Mouse (Mus musculus) midbrain, embryonic 10.5 days (tissue): Measurements from ENCODE around the gene 9930021J03Rik. TPM values are rescaled to one million over a fixed set of nuclear protein-coding genes. Genes with fewer than 3 reads are reported as not detected.
A peak's percentile ranks its signal among the peaks of the same experiment; 100 is the strongest.

Source experiments
- DNase-seq: peaks from one replicate; pipeline ENCODE4 v3.0.0-alpha.2; 2017; ENCODE audit warnings: low spot score
- H3K27ac ChIP-seq: fragments of 300-500 bp; sonication (generic); replicated peaks from 2 replicates; pipeline ENCODE4 v1.5.1; 2016; ENCODE audit warnings: mild to moderate bottlenecking
- H3K27me3 ChIP-seq: fragments of 300-500 bp; sonication (generic); 2 replicates; pipeline ENCODE4 v1.6.1; 2016; ENCODE audit warnings: low read depth, mild to moderate bottlenecking; ENCODE audit not compliant: poor library complexity, severe bottlenecking
- H3K36me3 ChIP-seq: fragments of 300-500 bp; sonication (generic); 2 replicates; pipeline ENCODE4 v1.6.1; 2016; ENCODE audit warnings: mild to moderate bottlenecking, moderate library complexity
- H3K4me1 ChIP-seq: fragments of 300-500 bp; sonication (generic); 2 replicates; pipeline ENCODE4 v1.6.1; 2016
- H3K4me3 ChIP-seq: fragments of 300-500 bp; sonication (generic); 2 replicates; pipeline ENCODE4 v1.5.1; 2016; ENCODE audit warnings: mild to moderate bottlenecking, moderate library complexity
- H3K9me3 ChIP-seq: fragments of 300-500 bp; sonication (generic); replicated peaks from 2 replicates; pipeline ENCODE4 v1.6.1; 2016; ENCODE audit warnings: mild to moderate bottlenecking
- WGBS: fragments of 180-500 bp; shearing (Covaris S2); methylation state at CpG from one replicate; pipeline ENCODE4 v1.1.7; 2016; 5-methylcytosine and 5-hydroxymethylcytosine counted together
- polyA plus RNA-seq: library from polyadenylated mRNA; unstranded; fragments of >200 nt; fragmentation: Nextera tagmentation; extraction: Ambion mirVana; gene quantifications from 2 replicates; pipeline ENCODE4 v1.2.1, GENCODE M21; 2016

9930021J03Rik gene
- polyA plus RNA-seq, 1 experiment from 2014 or later = 4.0 TPM

DNA sequence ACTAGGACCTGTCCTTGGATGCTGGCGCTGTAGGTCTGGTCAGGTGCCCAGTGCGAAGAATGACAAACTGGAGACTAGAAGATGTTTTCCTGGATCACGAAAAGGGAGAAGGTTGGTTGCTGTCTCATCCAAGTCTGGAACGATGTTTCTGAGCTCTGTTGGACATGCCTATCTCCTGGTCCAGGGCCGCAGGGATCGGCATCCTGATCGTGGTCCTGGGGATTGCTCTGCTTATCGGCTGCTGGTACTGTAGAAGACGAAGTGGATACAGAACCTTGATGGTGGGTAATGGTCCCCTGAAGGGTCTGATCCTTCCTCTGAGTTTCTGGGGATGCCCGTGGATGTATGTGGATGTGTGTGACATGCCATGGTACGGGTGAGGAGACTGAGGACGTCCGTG lies 101.4 kb downstream of the 9930021J03Rik start:
- no peak for DNase-seq
- 92% methylated on average over 13 of the region's 13 CpGs for WGBS
- Histone ChIP-seq H3K27ac (no peak overlapping the region), H3K36me3 (no peaks in the 10 kb centered on the region), H3K9me3 (no peaks in the 10 kb centered on the region), H3K4me1 (peaks cover 18% of the 10 kb centered on the region), H3K27me3 (no peaks in the 10 kb centered on the region), H3K4me3 (no peak overlapping the region)

DNA sequence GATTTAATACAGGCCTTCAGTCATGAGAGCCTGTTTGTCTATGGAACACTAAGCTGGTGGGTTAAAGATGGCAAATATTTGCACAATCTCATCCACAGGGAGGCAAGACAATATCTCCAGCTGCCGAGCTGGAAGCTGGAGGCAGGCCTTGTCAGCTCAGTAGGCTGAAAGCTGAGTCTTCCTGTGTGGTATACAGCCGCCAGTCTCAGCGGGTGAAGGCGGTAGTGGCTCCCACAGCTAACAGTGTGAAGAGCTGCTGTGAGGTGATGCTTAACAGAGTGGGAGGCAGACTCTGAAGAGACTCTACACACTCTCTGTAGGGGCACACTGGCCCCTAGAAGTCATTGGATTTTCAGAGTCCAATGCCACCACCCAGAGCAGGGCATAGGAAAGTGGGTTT lies 104.1 kb downstream of the 9930021J03Rik start:
- Histone ChIP-seq H3K9me3 (no peaks in the 10 kb centered on the region), H3K36me3 (no peaks in the 10 kb centered on the region)
- no peak for DNase-seq

DNA sequence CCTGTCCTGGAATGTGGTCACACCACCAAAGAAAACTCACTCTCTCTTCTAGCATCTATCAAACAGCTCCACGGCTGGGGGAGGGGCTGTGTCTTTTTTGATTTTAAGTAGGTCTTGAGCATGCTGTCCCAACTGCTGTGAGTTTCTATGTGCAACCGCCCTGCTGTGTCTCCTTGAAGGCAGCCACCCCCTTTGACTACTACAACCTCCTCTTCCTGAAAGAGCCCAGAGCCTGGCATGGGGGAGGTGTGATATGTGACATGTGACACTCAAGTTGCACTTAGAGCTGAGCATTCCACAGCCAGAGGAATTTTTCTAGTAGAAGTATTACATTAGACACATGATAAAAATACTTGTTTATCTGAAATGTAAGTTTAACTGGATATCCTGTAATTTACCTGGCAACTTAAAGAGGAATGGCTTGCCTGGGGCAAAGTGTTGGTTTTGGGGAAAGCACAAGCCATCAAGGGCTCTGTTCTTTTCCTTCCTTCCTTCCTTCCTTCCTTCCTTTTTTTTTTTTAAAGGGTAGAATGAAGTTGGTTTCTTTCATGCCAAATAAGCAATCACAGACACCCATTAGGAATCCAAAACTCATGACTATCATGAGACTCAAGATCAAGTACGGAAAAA lies 108.4 kb downstream of the 9930021J03Rik start, which contains the start of gene Mlana:
Gene Mlana (plus strand): TSS at position 580 of the 630 bp plus-strand sequence.
- Histone ChIP-seq H3K9me3 (no peaks in the 10 kb centered on the region), H3K36me3 (no peaks in the 10 kb centered on the region), H3K27me3 (no peaks in the 10 kb centered on the region), H3K4me1 (peaks cover 10% of the 10 kb centered on the region; the same call in 1 of the 2 replicates), H3K4me3 (no peak within 1 kb of the TSS), H3K27ac (no peak within 1 kb of the TSS)
- DNase-seq = no peak
- WGBS = 57% methylated on average over 3 of the region's 3 CpGs

More for the DNA sequence above, 104.1 kb downstream of the 9930021J03Rik start:
- Histone ChIP-seq H3K27ac (peak overlapping the region; percentile 23; the same call in 1 of the 2 replicates), H3K4me1 (peaks cover 20% of the 10 kb centered on the region), H3K4me3 (no peak overlapping the region), H3K27me3 (no peaks in the 10 kb centered on the region)
- 74% methylated on average over 4 of the region's 4 CpGs for WGBS

DNA sequence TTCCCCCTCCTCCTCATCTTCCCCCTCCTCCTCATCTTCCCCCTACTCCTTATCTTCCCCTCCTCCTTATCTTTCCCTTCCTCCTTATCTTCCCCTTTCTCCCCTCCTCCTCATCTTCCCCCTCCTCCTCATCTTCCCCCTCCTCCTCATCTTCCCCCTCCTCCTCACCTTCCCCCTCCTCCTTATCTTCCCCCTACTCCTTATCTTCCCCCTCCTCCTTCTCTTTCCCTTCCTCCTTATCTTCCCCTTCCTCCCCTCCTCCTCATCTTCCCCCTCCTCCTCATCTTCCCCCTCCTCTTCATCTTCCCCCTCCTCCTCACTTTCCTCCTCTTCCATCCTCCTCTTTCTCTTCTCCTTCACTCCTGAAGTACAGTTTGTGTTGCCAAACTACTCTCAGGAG lies 108.9 kb downstream of the 9930021J03Rik start:
- Histone ChIP-seq H3K9me3 (no peaks in the 10 kb centered on the region), H3K4me1 (peaks cover 10% of the 10 kb centered on the region; the same call in 1 of the 2 replicates), H3K36me3 (no peaks in the 10 kb centered on the region), H3K4me3 (no peak overlapping the region), H3K27me3 (no peaks in the 10 kb centered on the region), H3K27ac (no peak overlapping the region)
- DNase-seq = no peak

DNA sequence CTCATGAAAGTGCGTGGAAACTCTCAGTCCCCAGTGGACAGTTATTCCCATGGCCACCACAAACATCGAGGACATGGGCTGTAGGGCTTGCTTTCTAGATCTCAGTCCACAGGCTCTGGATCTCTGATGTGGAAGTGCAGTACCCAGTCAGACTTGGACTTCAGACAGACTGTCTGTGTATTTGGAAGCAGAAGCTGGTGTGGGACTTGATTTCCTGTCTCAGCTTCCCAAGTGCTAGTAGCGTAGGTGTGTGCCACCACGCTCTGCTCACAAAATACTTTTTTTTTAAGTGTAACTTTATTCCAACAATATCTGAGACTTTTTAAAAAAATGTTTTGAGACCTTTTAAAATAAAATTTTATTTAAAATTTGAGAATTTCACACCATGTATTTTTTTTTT lies 109.5 kb downstream of the 9930021J03Rik start:
- H3K36me3 ChIP-seq = no peaks in the 10 kb centered on the region
- DNase-seq = no peak
- no peaks in the 10 kb centered on the region for H3K27me3 ChIP-seq
- peaks cover 5% of the 10 kb centered on the region; the same call in 1 of the 2 replicates for H3K4me1 ChIP-seq
- H3K9me3 ChIP-seq = no peaks in the 10 kb centered on the region
- WGBS = 91% methylated on average over 4 of the region's 4 CpGs
- H3K4me3 ChIP-seq = no peak overlapping the region
- no peak overlapping the region for H3K27ac ChIP-seq

DNA sequence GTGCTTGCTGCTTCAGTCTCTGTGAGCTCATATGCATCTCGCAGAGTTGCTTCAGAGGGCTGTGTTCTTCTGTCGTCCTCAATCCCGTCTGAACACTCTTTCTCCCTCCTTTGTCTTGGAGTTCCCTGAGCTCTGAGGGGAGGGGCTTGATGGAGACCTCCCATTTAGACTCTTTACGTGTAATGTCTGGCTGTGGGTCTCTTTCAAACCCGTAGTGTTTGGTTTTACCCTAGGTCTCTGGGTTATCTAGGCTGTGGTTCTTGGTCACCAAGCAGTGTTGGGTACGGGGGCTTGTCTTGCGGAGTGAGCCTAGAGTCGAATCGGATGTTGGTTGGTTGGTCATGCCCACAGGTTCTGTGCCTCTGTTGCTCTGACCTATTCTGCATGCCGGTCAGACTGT lies 110.7 kb downstream of the 9930021J03Rik start:
- Histone ChIP-seq H3K4me1 (peaks cover 4% of the 10 kb centered on the region; the same call in 1 of the 2 replicates), H3K9me3 (no peaks in the 10 kb centered on the region), H3K36me3 (no peaks in the 10 kb centered on the region), H3K27me3 (no peaks in the 10 kb centered on the region), H3K4me3 (no peak overlapping the region), H3K27ac (no peak overlapping the region)
- DNase-seq = no peak
- WGBS = 90% methylated on average over 10 of the region's 10 CpGs

DNA sequence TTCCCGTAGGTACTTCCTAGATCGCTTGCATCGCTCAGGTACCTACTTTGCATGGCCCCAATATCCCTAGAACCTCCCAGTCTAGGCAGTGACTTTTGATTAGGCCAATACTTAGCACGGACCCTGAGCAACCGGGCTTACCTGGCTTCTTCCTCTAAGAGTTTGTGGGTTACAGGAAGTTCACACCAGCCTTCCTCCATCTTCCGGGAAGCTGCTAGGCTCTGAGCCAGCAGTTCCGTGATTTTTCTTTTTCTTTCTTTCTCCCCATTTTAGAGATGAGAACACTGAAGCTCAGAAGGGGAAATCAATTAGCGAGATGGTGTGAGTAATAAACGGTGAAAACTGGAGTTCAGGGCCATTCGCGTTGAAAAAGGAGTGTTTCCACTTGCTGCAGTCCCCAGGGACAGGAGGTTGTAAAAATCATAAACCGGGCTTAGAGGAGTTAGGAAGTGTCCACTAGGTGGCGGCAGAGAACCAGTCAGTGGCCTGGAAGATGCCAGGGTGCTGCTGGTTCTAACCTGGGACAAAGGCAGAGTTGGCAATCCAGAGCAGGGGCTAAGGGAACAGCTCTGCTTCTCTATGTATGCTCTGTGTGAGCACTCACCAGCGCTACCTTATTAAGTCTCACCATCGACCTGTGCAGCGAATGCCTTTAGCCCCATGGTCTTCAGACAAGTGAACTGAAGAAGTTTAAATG lies 121.8 kb downstream of the 9930021J03Rik start:
- peak; percentile 75 for DNase-seq
- H3K4me3 ChIP-seq = no peak overlapping the region
- no peaks in the 10 kb centered on the region for H3K36me3 ChIP-seq
- 55% methylated on average over 16 of the region's 16 CpGs for WGBS
- no peaks in the 10 kb centered on the region for H3K4me1 ChIP-seq
- no peaks in the 10 kb centered on the region for H3K27me3 ChIP-seq
- H3K9me3 ChIP-seq = peaks cover 14% of the 10 kb centered on the region; the same call in 1 of the 2 replicates
- H3K27ac ChIP-seq = no peak overlapping the region

DNA sequence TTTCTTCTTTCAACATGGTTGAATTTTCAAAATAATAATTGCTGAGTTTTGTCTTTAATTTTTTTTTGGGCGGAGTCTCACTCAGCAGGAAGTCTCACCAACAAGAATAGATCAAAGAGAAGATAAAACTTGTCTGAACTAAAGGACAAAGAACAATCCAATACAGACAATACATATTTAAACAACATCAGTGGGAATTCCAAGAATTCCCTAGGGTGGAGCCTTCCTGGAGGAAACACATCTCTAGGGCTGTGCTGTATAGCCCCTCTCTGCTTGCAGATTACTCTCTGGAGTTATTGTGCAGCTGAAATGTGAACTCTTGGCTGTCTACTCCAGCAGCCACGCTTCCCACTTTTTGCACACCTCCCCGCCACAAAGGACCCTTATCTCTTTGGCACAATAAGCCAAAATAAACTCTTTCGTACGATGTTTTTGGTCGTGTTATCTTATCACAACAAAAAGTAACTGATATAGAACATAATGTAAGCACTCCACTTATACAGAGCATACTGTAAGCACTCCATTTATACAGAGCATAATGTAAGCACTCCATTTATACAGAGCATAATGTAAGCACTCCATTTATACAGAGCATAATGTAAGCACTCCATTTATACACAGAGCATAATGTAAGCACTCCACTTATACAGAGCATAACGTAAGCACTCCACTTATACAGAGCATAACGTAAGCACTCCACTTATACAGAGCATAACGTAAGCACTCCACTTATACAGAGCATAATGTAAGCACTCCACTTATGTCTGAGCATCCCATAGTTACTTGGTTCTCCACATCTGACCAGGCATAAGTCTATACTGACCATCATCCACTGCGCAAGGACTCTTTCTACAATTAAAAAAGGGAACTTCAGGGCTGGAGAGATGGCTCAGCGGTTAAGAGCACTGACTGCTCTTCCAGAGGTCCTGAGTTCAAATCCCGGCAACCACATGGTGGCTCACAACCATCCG lies 125.3 kb downstream of the 9930021J03Rik start:
- Histone ChIP-seq H3K27ac (no peak overlapping the region), H3K4me3 (no peak overlapping the region), H3K4me1 (no peaks in the 10 kb centered on the region), H3K9me3 (peaks cover 10% of the 10 kb centered on the region; the same call in 1 of the 2 replicates), H3K36me3 (no peaks in the 10 kb centered on the region), H3K27me3 (no peaks in the 10 kb centered on the region)
- DNase-seq = no peak
- 89% methylated on average over 13 of the region's 13 CpGs for WGBS

DNA sequence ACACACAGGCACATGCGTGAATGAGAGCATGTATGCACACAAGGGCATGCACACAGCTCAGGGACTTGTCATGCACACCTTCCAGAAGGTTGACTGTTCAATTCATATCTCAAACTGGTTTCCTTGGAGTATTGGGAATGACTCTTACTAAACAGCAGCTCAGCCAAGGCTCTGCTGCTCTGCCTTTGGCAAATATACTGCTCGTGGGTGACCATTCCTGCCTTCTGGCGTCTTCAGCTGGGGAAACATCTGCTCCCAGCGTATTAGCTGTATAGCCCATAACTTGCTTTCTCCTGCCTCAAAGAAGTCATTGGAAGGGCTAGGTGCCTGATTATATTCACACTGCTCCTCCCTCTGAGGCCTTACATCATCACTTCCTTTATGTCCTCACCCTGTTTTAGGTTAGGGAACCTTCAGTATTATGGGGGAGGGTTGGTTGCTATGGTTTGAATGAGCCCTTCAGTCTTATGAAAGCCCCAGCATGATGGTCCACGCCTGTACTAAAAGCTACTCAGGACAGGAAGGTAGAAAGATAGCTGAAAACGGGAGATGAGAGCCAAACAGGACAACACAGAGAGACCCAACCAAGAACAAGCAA lies 127.5 kb downstream of the 9930021J03Rik start:
- no peaks in the 10 kb centered on the region for H3K36me3 ChIP-seq
- no peaks in the 10 kb centered on the region for H3K4me1 ChIP-seq
- WGBS = 87% methylated on average over 6 of the region's 6 CpGs
- H3K9me3 ChIP-seq = no peaks in the 10 kb centered on the region
- H3K27ac ChIP-seq = no peak overlapping the region
- no peak for DNase-seq
- no peak overlapping the region for H3K4me3 ChIP-seq
- no peaks in the 10 kb centered on the region for H3K27me3 ChIP-seq

DNA sequence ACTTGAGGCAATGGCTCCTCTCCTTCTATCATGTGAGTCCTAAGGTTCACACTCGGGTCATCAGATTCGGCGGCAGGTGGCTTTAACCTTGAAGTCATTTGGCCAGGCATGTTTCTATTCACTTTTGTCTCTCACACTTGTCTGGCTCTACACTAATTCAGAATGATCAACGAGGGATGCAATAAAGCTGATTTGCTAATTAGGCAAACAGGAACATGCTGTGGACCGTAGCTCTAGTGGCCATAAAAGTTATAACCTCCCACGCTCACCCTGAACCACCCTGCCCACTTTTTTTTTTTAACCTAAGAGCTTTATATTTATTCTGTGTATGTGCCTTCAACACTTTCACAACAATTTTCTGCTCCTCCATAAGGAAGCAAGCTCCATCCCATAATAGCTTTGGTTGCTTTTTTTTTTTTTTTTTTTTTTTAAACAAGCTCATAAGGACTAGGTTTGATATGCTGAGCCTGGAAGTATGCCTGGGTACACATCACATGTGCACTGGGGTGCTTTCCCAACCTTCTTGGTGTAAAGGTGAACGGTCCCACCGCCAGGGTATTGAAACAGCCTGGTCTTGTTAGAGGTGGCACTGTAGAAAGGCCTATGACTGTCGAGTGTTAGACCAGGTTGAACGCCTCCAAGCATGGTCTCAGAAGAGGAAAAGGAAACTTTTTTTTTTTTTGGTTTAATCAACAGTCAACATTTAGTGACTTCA lies 129.2 kb downstream of the 9930021J03Rik start:
- H3K27ac ChIP-seq = no peak overlapping the region
- no peaks in the 10 kb centered on the region for H3K27me3 ChIP-seq
- H3K4me1 ChIP-seq = no peaks in the 10 kb centered on the region
- WGBS = 92% methylated on average over 10 of the region's 10 CpGs
- DNase-seq = no peak
- no peak overlapping the region for H3K4me3 ChIP-seq
- no peaks in the 10 kb centered on the region for H3K9me3 ChIP-seq
- H3K36me3 ChIP-seq = no peaks in the 10 kb centered on the region

DNA sequence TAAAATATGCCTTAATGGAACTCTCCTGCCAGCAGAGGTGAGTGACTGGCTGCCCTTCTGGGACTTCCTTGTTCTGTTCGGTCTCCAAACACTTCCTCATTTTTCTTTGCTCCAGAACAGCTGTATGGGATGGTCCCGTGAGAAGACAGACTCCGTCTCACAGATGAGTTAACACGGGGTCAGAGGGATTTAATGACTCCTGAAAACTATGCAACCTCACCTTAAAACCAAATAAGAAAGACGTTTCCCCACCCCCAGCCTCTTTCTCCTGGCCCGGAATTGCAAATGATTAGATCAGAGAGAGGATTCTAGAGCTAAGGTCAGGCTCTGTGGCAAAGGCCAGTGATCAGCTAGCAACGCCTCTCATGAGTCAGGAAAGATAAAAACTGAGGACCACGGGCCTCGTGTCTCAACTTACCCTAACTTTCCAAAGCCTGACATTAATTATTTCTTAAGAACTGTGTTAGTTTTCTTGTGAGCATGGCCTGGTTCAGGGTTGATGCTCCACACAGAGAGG lies 130.2 kb downstream of the 9930021J03Rik start:
- DNase-seq = no peak
- 72% methylated on average over 9 of the region's 9 CpGs for WGBS
- Histone ChIP-seq H3K27ac (no peak overlapping the region), H3K9me3 (no peaks in the 10 kb centered on the region), H3K27me3 (no peaks in the 10 kb centered on the region), H3K36me3 (no peaks in the 10 kb centered on the region), H3K4me1 (no peaks in the 10 kb centered on the region), H3K4me3 (no peak overlapping the region)
